Mouse (Mus musculus) thymus, postnatal 0 days (tissue): ENCODE results near the gene Cox6a1. TPM values are rescaled to one million over a fixed set of nuclear protein-coding genes. Genes with fewer than 3 reads are reported as not detected.
"Not testable (repeated sequence)": the region's sequence is repeated elsewhere in the genome, so short reads cannot be mapped to it uniquely, and the experiment has no call there.

Experiments
- DNase-seq: peaks from one replicate; pipeline ENCODE4 v3.0.0-alpha.2; 2015; ENCODE audit warnings: low spot score
- polyA plus RNA-seq: library from polyadenylated mRNA; unstranded; fragments of >200 nt; fragmentation: Nextera tagmentation; extraction: Ambion mirVana; gene quantifications from 2 replicates; pipeline ENCODE4 v1.2.1, GENCODE M21; 2015

Gene Cox6a1
- polyA plus RNA-seq, 1 experiment from 2014 or later, result 1,056 TPM

GRCm38 (mm10) chr5:115349225-115349555, 409 bp upstream of the Cox6a1 start:
- no peak for DNase-seq

- DNase-seq, result peak; percentile 85
Measured at GRCm38 (mm10) chr5:115347564-115347963, 1.2 kb downstream of the Cox6a1 start.

- no peak for DNase-seq
Measured at GRCm38 (mm10) chr5:115341314-115342165, 7.2 kb downstream of the Cox6a1 start.

GRCm38 (mm10) chr5:115340577-115341313, 8.0 kb downstream of the Cox6a1 start, which contains the start of the genes Gatc and Triap1:
TSS of gene Gatc (minus strand) at chr5:115341178.
TSS of gene Triap1 (plus strand) at chr5:115341225.
- peak; percentile 90 for DNase-seq

GRCm38 (mm10) chr5:115340007-115340406, 8.8 kb downstream of the Cox6a1 start:
- no peak for DNase-seq

- no peak for DNase-seq
Measured at GRCm38 (mm10) chr5:115333626-115334025, 15.2 kb downstream of the Cox6a1 start.

GRCm38 (mm10) chr5:115330955-115331354, 17.8 kb downstream of the Cox6a1 start:
- DNase-seq, result no peak

- DNase-seq, result peak; percentile 31
Measured at GRCm38 (mm10) chr5:115327610-115328548, 20.9 kb downstream of the Cox6a1 start.

GRCm38 (mm10) chr5:115326875-115327609, 21.7 kb downstream of the Cox6a1 start, which contains the start of gene Srsf9:
TSS of gene Srsf9 (plus strand) at chr5:115327177.
- peak; percentile 95 for DNase-seq

- DNase-seq, result no peak
Measured at GRCm38 (mm10) chr5:115326256-115326831, 22.4 kb downstream of the Cox6a1 start.

- DNase-seq, result peak; percentile 59
Measured at GRCm38 (mm10) chr5:115319004-115319940, 29.5 kb downstream of the Cox6a1 start.

- DNase-seq, result peak; percentile 67
Measured at GRCm38 (mm10) chr5:115317645-115318328, 31.0 kb downstream of the Cox6a1 start.

- no peak for DNase-seq
Measured at GRCm38 (mm10) chr5:115316968-115317644, 31.7 kb downstream of the Cox6a1 start.

GRCm38 (mm10) chr5:115313668-115313943, 35.2 kb downstream of the Cox6a1 start:
- DNase-seq, result no peak

GRCm38 (mm10) chr5:115312816-115313667, 35.7 kb downstream of the Cox6a1 start:
- DNase-seq, result no peak

- DNase-seq, result no peak
Measured at GRCm38 (mm10) chr5:115312354-115312753, 36.4 kb downstream of the Cox6a1 start.

GRCm38 (mm10) chr5:115302190-115302589, 46.6 kb downstream of the Cox6a1 start:
- DNase-seq, result not testable (repeated sequence)
